Mouse (Mus musculus) G1E (cell line): ENCODE measurements around the gene Bcl11b.

Source experiments
- CTCF ChIP-seq: IDR thresholded peaks from 2 replicates; pipeline ENCODE4 v1.5.1; 2012; ENCODE audit warnings: low read depth, low read length, inconsistent platforms, mixed read lengths
- GATA1 ChIP-seq: IDR thresholded peaks from 2 replicates; pipeline ENCODE4 v1.6.1; 2012; ENCODE audit warnings: borderline replicate concordance, low read length, inconsistent platforms, mixed read lengths
- GATA2 ChIP-seq: IDR thresholded peaks from 2 replicates; pipeline ENCODE4 v1.6.1; 2012; ENCODE audit warnings: low read depth, low read length, inconsistent platforms, borderline replicate concordance
- TAL1 ChIP-seq: conservative IDR thresholded peaks from 2 replicates; pipeline ENCODE4 v1.6.1; 2012; ENCODE audit warnings: low read depth, low read length, inconsistent platforms, mixed read lengths

DNA sequence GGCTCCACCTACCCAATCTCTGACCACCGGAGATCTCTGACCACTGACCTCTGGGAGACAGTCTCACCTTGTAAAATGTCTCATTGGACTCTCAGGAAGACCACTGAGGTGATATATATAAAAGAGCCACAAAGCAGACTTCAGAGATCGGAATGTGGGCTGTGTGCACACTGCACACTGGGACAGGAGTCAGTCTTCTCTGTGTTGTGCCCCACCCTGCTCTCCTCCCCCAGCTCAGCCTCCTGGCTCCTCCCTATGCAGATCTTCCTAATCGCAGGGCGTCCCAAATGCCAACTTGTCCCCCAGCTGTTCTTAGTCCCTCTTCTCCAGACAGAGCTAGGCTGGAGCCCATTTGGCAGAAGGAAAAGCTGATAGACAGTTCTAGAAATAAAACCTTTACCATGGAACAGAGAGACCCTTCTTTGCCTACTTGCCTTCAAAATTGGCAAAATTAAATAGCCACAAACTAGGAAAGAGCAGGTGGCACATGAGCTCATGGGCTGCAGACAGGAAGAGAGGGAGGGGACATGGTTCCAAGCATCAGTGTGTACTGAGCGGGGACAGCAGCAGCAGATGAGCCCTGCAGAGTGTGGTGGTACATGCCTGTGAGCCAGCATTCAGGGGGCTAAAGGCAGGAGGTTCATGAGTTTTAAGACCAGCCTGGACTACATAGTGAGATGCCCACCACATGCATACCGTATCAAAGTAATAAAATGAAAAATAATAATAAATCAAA lies 118.9 kb downstream of the Bcl11b start:
- TF ChIP-seq CTCF (no peak), GATA1 (no peak), TAL1 (no peak), GATA2 (no peak)
